Mouse (Mus musculus) urinary bladder, postnatal 36 days (tissue): ENCODE results near the gene Hc.

Source experiments
- DNase-seq, 2 experiments: peaks; one replicate each; pipeline ENCODE4 v3.0.0; 2022; ENCODE audit warnings: low spot score in 2 of 2, mixed read lengths in 1 of 2

The Hc gene

DNA sequence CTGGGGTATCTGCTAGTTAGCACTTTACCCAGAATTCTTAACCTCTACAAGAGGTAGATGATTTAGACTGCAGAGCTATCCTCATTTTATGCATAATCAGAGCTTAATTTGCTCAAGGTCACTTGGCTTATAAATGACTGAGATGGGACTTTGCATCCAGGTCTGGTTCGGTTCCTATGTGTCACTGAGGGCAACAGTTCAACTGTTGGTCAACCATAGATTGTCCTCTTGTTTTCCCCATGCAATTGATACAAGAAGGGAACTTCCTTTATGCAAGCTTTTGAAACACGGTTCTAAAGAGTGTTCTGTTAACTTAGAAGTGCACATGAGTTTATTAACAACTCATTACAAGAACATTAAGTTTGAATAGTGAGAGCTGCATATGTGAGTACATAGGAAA is 2.9 kb downstream of the Hc start:
- DNase-seq = no peak

DNA sequence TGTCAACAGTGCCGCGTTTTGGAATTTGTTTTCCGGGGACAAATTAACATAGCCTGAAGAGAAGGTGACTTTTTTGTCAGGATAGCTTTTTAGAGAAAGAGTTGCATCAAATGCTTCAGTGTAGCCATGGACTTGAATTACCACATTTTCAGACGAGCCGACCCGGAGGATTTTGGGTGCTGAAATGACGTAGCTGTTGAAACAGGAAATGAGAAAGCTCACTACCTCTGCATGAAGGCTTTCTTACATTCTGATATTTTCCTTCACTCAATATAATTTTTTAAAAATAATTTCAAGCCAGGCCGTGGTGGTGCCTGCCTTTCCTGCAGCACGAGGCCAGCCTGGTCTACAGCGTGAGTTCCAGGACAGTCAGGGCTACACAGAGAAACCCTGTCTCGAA is 4.0 kb downstream of the Hc start:
- no peak for DNase-seq

DNA sequence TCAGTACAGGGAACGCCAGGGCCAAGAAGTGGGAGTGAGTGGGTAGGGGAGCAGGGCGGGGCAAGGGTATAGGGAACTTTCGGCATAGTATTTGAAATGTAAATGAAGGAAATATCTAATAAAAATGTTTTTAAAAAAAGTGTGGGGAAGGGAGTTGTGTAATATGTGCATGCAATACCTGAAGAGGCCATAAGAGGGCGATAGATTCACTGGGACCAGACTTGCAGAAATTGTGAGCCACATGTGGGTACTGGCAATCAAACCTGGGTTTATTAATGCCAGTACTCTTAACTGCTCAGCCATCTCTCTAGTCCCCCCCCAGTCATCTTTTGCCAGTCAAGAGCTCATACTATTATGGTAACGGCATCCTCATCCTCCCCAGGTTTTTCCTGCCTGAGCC is 12.4 kb downstream of the Hc start:
- DNase-seq = no peak

DNA sequence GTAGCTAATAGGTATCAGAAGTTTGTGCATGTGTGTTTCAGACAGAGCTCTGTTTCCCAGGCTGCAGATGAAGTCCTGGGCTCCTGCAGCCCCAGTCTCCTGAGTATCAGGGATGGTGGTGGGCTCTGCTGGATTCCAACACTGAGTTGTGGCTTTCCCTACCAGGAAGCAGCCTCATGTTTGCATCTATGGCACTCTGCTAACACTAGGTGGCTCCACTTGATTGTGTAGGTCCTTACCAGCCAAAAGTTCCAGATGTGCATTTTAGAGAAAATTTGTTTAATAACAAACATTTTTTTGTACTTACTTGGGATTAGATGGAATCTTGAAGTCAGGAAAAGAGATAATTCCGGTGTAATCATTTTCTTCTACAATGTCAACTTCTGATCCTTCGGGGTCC is 16.3 kb downstream of the Hc start:
- no peak for DNase-seq

DNA sequence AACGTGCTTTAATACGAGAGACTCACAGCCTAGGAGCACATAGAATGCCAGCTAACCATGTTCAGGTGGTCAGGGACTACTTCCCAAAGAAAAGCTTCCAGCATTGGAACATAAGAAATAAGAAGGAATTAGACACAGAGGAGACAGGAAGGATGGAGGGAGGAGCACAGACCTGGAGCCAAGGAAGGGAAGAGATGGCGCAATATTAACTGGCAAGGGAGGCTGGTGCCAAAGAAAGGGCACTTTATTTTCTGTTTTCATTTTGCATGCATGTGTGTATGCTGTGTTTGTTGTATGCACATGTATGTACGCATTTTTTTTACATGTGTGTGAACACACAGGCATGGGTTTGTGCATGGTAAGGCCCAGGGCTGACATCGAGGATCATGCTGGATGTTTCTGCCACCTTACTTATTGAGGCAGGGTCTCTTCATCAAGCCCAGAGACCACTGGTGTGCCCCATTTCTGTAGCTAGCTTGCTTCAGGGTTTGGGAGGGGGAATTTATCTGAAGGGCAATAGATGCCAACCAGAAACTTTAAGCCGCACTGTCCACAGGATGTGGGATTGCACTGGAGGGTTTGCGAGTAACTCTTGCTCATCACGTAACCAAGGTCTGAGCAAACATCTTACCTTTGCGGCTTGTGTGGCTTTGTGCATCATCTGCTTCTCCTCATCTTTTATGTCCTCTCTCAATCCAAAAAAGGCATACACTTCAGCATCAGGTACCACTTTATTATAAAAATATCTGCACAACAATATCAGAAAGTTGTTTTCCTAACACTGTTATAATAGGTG is 22.5 kb downstream of the Hc start:
- DNase-seq = no peak

DNA sequence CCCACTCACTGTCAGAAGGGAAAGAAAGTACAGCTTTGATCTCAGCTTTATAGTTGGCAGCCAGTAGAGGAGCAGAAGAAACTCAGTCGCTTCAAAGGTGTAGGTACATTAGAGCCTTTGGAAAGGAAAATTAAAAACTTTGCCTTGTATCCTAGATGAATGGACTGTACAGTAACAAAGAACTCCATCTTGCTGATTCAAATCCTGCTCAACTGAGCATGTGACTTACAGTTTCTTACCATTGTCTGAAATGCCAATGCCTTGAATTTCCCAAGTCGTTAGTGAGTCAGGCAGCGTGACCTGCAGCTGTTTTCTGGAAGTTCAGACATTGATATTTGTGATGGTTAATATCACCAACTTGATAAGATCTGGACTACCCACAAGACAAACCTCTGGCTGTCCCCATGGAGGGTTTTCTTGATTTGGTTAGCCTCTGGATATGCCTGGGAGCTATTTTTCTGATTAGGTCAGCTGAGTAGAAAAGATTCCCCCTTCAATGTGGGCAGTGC is 36.5 kb downstream of the Hc start:
- no peak for DNase-seq

DNA sequence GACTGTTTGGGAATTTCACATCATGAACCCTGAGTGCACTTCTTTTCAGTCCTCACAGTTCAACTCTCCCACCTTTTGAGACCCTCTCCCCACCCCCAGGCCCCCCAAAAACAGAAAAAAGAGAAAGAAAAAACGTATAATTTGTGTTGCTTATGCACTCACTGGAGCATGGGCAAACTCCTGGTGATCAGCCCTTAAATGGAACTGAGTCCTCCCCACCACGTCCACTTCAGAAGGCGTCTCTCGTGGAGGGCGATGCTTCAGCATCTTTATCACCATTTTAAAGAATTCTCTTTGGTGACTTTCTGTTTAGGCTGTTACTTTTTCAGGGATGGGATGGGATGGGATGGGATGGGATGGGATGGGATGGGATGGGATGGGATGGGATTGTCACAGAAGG is 39.4 kb downstream of the Hc start:
- no peak for DNase-seq

DNA sequence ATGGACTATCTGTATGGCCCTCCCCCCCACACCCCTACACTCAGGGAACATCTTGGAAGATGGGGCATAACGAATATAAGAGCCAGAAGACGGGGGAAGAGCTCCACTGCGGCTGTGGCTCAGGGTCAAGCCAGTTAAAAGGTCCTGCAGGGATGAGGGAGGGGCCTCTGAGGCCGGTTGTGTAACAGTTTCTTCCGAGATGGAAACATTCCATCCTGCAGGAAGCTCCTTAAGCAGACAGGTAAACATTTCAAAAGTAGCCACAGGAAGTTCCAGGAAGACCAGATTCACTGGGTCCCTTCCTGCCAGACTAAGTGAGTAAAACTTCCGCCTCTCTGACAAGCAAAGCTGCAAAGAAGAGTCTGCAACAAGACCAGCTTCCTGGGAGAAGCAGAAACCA is 45.4 kb downstream of the Hc start:
- DNase-seq = no peak

DNA sequence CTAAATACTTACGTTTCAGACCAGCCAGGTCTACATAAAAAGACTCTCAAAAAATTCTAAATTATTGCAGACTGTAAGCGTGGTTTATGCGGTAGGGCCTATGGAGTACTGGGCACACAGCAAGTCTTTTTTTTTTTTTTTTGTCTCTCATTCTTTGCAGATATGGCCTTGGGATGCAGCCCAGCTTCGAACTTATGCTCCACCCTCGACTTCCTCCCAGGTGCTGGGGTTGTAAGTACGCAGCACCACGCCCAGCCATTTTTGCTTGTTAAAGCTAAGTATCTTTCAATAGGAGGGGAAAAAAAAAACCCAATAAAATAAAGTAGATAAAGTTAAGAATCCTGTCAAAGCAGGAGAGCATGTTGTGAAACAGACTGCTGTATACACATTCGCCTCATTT is 49.6 kb downstream of the Hc start:
- no peak for DNase-seq

DNA sequence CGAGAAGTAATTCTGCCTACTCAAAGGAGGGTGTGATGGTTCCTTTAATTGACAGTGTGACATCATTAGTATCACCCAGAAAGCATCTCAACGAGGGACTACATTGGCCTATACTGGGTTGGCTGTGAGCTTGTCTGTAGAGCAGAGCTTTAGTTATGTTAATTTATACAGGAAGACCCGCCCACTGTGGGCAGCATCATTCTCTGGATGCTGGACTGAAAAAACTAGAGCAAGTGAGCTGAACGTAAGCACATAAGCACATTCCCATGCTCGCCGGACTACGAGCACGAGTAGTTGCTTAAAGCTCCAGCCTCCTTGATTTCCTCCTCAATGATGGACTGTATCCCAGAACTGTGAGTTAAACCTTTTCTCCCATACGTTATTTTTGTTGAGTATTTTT is 62.3 kb downstream of the Hc start:
- no peak for DNase-seq

DNA sequence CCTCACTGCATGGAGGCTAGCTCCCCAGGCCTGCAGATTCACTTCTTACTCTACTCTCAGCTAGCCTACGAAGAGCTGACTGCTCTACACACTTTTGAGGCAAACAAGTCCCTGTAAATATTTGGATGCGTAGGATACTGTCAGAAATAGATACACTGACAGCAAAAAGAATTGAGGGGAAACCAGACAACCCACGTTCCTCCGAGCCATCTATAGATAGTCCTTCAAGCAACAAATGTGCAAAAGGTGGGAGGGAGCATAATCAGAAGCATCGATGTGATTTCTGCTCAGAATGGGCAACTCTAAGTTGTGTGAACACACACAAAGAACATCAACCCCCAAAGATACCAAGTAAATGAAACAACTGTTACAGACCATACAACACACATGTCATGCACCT is 64.7 kb downstream of the Hc start:
- DNase-seq = no peak

DNA sequence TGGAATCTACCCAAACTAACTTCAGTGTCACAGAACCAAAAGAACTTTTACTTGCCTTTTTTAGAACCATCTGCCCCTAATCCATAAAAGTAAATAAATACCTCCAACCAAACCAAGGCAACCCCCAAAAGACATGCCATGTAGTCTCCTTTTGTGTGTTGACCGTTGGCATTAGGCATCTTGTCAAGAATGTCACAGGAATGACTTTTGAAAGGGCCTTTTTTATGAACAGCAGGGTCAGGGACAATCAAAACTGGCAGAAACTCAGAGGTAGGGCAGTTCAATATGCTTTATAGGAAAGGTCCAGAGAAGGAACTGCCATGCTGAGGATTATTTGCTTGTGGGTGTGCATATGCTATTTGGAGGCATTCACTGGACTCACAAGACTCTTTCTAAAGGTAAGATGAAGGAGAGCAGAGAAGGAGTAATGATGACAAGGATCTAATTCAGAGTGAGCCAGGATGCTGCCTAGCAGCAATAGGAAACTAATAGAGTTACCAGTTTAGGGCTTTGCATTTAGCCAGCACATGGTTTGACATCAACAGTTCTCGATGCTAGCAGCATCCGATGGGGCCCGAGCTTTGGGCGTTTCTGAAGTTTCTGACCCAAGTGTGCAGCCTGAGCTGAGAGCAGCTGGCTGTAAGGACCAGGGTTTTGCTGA is 67.4 kb downstream of the Hc start:
- DNase-seq = no peak

DNA sequence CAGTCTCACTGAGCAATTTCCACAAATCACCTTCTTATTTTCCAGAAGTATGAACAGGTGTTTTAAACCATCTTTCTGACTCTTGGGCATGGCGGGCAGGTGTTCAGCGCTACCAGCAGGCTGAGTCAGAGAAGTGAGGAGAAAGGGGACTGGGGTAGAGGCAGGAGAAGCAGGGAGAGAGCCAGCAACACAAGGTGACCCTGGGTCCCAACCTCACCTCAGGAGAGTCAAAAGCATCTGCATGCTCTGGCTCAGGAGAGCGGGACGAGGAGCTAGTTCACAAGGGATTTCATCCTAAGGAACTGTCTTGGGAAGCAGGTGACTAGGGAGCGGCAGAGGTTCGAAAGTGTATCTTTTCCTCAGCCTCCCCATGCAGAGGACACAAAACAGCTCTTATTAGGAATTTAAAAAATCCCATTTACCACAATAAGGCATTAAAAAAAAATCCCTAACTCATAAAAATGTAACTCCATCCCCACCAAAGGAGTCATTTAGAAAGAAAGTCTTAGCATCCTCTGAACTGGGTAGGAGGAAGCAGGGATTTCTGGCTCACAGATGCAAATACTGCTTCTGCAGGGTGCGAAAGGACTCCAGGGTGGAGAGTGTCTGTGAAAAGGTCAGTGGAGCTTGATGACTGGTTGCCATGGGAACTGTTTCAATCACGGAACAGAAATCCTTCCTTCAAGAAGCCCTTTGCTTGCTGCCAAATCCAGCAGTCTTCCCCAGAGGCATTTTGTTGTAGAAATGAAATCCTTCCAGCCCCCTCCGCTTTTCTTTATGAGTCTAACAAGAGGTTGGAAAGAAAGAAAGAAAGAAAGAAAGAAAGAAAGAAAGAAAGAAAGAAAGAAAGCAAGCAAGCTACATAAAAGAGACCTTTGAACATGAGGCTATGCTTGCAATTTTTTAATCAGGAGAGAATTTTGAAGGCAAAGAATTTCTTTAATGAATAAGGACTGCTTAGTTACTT is 68.2 kb downstream of the Hc start:
- DNase-seq = no peak

DNA sequence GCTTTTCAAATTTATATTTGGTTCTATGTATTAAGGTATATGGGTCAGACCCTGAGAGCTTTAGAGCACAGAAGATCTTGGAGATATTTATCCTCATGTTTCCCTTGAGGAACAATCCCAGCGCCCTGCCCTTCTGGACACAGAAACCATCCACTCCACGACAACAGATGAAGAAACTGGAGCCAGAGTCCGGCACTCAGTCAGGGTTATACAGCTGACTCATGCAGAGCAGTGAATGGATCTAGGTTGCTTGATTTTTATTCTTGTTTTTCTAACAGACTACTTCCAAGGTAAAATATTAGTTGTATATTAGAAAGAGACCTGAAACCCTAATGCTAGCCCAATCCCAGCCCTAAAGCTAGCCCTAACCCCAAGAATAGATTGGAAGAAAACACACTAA is 69.3 kb downstream of the Hc start:
- DNase-seq = no peak

DNA sequence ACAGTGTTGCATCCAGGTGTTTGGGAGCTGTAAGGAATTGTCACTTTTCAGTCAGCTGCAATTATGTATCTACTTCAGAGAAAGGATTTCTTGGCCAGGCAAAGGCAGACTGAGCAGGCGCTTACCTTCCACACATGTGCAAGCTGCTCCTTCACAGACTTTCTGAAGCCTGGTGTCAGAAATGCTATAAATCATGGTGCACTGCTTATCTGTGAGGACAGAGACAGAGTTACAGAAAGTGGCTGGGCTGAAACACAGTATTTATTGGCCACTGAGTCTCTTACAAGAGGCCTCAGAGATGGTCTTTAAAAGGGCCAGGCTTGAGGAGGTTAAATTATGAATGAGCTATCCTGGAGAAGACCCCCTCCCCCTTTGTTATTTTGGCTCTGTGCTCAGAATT is 71.5 kb downstream of the Hc start:
- no peak for DNase-seq

DNA sequence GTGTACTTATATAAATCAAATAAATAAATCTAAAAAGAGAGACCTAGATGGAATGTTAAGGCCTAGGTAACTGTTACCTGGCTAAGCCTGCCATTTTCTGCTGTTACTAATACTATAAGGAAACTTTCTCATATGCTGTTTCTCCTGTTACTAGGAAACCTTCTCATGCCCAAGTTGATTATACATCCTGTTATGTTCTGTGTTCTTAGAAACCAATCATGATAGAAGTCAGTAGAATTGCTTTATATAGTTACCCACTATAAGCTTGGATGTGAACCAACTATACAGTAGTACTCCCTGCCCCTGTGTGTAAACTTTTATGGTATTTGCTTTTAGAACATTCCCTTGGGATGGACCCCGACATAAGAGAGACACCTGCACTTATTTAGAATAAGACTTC is 73.6 kb downstream of the Hc start:
- DNase-seq = no peak

DNA sequence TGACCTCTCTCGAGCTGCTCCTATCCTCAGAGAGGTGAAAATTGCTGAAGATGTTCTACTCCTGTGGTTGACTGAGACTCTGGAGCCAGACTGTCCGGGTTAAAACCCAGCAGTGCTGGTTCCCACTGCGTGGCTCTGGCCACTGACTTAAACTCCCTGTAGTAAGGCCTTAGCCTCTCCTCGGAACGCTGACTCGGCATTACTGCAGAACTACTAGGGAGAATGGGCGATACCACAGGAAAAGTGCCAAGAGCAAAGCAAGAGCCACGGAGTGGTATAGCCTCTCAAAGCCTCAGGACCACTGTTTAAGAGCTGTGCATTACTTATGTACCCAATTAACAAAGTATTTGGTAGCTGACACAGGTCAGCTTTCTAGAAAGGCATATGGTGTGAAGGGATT is 76.4 kb downstream of the Hc start:
- DNase-seq = no peak

DNA sequence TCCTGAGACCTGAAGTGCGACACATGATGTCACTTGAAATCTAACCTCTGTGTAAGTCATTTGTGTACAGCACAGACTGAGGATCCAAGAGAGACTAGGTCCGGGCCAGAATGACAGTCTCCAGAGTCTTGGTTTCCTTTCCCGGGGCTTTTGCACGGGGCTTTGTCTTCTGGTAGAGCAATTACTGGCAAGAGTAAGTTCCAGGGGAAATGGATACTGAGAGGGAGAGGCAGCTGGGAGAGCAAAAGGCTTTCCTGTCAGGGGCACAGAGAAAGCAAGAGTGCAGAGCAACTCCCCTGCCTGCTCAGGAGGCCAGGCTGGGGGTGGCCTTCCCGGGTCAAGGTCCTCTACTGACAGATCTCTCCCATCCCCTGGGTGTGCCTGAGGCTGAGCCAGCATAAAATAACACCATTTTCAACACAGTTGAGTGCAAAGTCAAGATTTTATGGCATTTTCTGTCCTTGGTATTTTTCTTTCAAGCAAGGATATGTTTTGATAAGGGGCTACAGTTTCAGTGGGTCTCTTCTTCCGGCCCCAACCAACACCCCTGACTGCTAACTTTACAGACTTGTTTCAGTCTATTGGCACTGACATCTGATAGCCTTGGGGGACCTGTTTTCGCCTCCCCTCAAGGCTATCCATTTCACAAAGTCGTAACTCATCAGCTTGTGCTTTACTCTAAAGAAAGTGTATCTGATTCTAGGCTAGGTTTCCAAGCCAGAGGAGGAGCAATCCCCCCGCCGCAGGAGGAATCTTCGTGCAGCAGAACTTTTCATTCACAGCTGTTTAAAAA is 78.1 kb downstream of the Hc start:
- DNase-seq = no peak

DNA sequence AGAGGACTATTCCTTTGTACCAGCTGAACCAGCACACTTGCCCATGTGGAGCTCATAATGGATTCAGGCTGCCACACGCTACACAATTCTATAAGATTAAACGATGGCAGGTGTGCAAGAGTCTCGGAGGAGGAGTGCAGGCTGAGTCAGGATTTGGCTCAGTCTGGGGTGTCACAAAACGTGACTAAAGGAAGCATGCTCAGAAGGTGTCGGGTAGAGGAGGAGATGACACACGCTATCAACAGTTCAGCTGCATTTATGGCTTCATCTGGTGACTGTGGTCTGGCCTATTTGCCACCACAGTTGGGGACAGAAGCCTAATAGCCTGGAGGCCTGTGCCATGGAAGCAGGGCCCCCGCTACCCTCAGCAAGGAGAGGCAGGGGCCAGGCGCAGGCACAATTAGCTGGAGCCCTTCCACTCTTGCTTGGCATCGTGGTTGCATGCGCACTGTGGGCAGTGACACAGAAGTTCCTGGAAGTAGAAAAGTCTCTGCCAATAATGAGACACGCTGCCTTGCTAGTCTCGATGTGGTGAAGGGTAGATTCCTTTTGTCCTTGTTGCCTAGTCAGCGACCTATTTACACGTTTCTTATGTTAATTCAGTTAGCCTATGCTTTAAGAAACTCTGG is 79.0 kb downstream of the Hc start:
- no peak for DNase-seq

DNA sequence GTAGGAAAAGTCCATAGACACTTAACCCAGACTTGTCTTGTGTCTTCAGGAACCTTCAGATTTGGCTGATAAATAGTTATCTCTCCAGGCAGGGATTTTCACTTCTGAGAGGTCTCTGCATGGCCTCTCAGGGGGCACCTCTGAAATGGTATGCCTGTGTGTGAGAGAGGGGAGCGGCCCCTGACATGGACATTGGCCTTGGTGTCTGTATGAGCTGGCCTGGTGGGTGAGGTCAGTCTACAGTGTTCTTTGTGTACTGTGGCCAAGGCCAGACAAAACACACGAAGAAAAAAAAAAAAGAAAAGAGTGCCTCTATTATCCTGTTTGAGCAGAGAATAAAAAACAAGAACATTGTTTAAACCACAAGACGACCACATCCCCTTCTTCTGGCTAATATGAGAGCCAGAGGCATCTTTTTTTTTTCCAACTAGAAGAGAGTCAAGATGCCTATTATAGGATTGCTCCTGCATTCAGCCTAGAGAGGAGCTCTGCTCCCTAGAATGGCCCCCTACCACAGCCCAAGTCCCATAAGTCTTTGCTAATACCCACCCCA is 81.7 kb downstream of the Hc start:
- no peak for DNase-seq

DNA sequence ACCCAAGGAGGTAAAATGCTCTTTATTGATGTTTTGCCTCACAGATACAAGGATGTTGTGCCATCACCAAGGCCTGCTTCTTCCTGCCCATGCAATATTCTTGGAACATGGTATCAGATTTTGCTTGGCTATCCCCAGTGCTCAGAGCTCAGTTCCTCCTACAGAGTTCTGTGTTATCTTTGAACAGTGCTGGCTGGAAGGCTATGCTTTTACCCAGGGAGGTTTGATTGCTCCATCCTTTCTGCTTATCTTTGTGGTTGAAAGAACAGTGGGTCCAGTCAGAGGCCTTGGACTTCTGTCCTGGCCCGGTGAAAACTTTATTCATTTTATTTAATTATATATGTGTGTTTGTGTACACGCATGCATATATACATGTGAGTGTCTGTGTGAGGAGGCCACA is 83.0 kb downstream of the Hc start:
- no peak for DNase-seq
